Mouse (Mus musculus): ENCODE data around the gene Taf8. TPM values are rescaled to one million over a fixed set of nuclear protein-coding genes. Genes with fewer than 3 reads are reported as not detected.

The Taf8 gene
- total RNA-seq, 1 experiment, result 40.0 TPM

DNA sequence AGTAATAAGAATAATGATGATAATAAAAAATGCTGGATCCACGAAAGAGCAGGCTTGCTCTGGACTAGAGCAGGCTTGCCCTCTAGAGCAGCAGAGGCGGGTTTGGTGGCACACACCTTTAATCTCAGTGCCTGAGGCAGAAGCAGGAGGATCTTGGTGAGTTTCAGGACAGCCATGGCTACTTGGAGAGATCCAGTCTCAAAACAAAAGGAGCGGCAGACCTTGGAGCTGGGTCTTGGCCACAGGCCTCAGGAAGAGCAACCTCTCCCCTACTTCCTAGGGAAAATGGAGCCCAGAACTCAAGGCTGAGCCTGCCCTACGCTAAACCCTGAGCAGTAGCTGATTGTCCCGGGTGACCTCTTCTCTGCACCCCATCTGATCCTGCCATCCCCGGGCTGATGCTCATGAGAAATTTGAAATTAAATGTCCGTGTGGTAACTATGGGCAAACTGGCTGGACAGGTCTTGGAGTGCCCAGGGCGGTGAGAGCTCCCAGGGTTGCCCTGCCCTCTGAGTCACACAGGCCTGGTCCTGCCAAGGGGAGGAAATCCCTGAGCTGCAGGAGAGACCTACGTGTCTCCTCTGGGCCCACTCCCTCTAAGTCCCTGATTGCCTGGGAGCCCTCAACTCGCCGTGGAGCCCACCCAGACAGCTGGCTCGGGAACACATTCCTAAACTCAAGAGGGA lies 51.1 kb downstream of the Taf8 start:
- peak overlapping the region; percentile 28; the same call in 1 of the 2 replicates for H3K27ac ChIP-seq (ENCODE audit: insufficient read depth, low read depth, low read length, poor library complexity, severe bottlenecking)
- H3K4me3 ChIP-seq (ENCODE audit: insufficient read depth in 1 of 2, low read depth in 1 of 2, low read length in 2 of 2, poor library complexity in 1 of 2, severe bottlenecking in 1 of 2), result 0 out of 4 replicates have a peak overlapping the region, but pooled peaks of 1 of the 2 experiments have one; percentile 15
- in situ Hi-C loops (cut with MboI; ENCODE audit: low sequenced_read_pairs in 2 of 2, unreplicated experiment in 2 of 2), result no loop called here
- H3K4me1 ChIP-seq (ENCODE audit: control insufficient read depth in 2 of 2, insufficient read depth in 2 of 2, low read length in 2 of 2, poor library complexity in 1 of 2), result peaks cover 9 to 48% of the 10 kb centered on the region in 2 experiments; a peak in 3 of 4 replicates
- peak overlapping the region; percentile 20; the same call in 1 of the 2 replicates for H3K9ac ChIP-seq (ENCODE audit: insufficient read depth, low read depth, low read length, poor library complexity, severe bottlenecking)
- TF ChIP-seq HCFC1 (IDR thresholded peaks at IDR 0.05; ENCODE audit: borderline replicate concordance, insufficient read depth, low read length) (no peak), CHD2 (IDR thresholded peaks at IDR 0.05; ENCODE audit: low read depth, low read length) (no peak), MAFK (IDR thresholded peaks at IDR 0.05; ENCODE audit: insufficient read depth, low read depth, low read length) (no peak), ZNF384 (IDR thresholded peaks at IDR 0.05; ENCODE audit: low read depth, low read length) (no peak), ZC3H11A (IDR thresholded peaks at IDR 0.05; ENCODE audit: borderline replicate concordance, low read depth, low read length) (no peak)
- no peak for DNase-seq (ENCODE audit: low read depth, low spot score)
- H3K9me3 ChIP-seq (ENCODE audit: control insufficient read depth, insufficient read depth, low read depth, low read length), result no peaks in the 10 kb centered on the region
- no peaks in the 10 kb centered on the region for H3K36me3 ChIP-seq (ENCODE audit: control insufficient read depth, insufficient read depth, low read length, poor library complexity, severe bottlenecking)

DNA sequence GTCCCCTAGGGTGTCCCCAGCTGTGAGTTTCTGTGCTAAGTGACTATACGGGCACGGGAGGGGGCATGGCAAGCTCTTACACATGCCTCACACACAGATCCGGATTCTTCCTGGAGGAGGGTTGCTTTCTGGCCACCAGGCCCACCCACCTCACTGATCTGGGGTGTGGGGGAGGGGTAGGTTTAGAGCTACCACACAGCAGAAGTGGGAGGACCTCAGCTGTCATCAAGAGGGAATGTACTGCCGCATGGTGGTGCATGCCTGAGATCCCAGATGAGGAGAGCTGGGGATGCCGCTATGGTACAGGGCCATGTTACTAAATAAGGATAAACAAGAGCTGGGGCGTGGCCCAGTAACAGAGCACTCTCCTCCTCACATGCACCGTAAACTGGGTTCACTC lies 51.9 kb downstream of the Taf8 start:
- no peak for DNase-seq (ENCODE audit: low read depth, low spot score)
- Histone ChIP-seq H3K9me3 (ENCODE audit: control insufficient read depth, insufficient read depth, low read depth, low read length) (no peaks in the 10 kb centered on the region), H3K27ac (ENCODE audit: insufficient read depth, low read depth, low read length, poor library complexity, severe bottlenecking) (no peak overlapping the region), H3K36me3 (ENCODE audit: control insufficient read depth, insufficient read depth, low read length, poor library complexity, severe bottlenecking) (no peaks in the 10 kb centered on the region), H3K9ac (ENCODE audit: insufficient read depth, low read depth, low read length, poor library complexity, severe bottlenecking) (no peak overlapping the region), H3K4me1 (ENCODE audit: control insufficient read depth in 2 of 2, insufficient read depth in 2 of 2, low read length in 2 of 2, poor library complexity in 1 of 2) (peaks cover 9 to 50% of the 10 kb centered on the region in 2 experiments; a peak in 3 of 4 replicates), H3K4me3 (ENCODE audit: insufficient read depth in 1 of 2, low read depth in 1 of 2, low read length in 2 of 2, poor library complexity in 1 of 2, severe bottlenecking in 1 of 2) (no peak overlapping the region)
- TF ChIP-seq HCFC1 (IDR thresholded peaks at IDR 0.05; ENCODE audit: borderline replicate concordance, insufficient read depth, low read length) (no peak), CHD2 (IDR thresholded peaks at IDR 0.05; ENCODE audit: low read depth, low read length) (no peak), MAFK (IDR thresholded peaks at IDR 0.05; ENCODE audit: insufficient read depth, low read depth, low read length) (no peak), ZNF384 (IDR thresholded peaks at IDR 0.05; ENCODE audit: low read depth, low read length) (no peak), ZC3H11A (IDR thresholded peaks at IDR 0.05; ENCODE audit: borderline replicate concordance, low read depth, low read length) (no peak)
- in situ Hi-C loops (cut with MboI; ENCODE audit: low sequenced_read_pairs in 2 of 2, unreplicated experiment in 2 of 2), result no loop called here

DNA sequence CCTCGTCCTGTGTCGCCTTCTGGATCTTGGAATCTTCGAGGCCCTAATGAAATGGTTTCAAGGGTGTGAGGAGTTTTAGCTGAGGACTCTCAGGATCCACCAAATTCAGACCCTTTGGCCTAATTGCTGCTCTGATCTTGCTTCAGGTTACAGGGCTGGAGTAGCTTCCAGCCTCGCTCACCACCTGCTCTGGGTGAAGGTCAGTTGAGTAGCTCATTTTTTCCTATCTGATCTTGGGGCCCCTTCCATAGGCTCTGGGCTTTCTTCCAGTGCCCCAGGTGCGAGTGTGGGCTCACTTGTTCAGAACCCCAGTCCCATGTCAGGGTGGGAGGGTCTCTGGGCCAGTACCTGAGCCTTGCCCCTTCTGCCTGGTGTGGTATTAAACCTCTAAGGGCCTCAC lies 52.7 kb downstream of the Taf8 start:
- peak overlapping the region; percentile 8; the same call in 1 of the 2 replicates for H3K27ac ChIP-seq (ENCODE audit: insufficient read depth, low read depth, low read length, poor library complexity, severe bottlenecking)
- no peaks in the 10 kb centered on the region for H3K36me3 ChIP-seq (ENCODE audit: control insufficient read depth, insufficient read depth, low read length, poor library complexity, severe bottlenecking)
- TF ChIP-seq ZC3H11A (IDR thresholded peaks at IDR 0.05; ENCODE audit: borderline replicate concordance, low read depth, low read length) (no peak), HCFC1 (IDR thresholded peaks at IDR 0.05; ENCODE audit: borderline replicate concordance, insufficient read depth, low read length) (no peak), ZNF384 (IDR thresholded peaks at IDR 0.05; ENCODE audit: low read depth, low read length) (no peak), CHD2 (IDR thresholded peaks at IDR 0.05; ENCODE audit: low read depth, low read length) (no peak), MAFK (IDR thresholded peaks at IDR 0.05; ENCODE audit: insufficient read depth, low read depth, low read length) (no peak)
- DNase-seq (ENCODE audit: low read depth, low spot score), result no peak
- H3K9me3 ChIP-seq (ENCODE audit: control insufficient read depth, insufficient read depth, low read depth, low read length), result no peaks in the 10 kb centered on the region
- H3K4me1 ChIP-seq (ENCODE audit: control insufficient read depth in 2 of 2, insufficient read depth in 2 of 2, low read length in 2 of 2, poor library complexity in 1 of 2), result peaks cover 9 to 50% of the 10 kb centered on the region in 2 experiments; a peak in 3 of 4 replicates
- in situ Hi-C loops (cut with MboI; ENCODE audit: low sequenced_read_pairs in 2 of 2, unreplicated experiment in 2 of 2), result no loop called here
- no peak overlapping the region for H3K9ac ChIP-seq (ENCODE audit: insufficient read depth, low read depth, low read length, poor library complexity, severe bottlenecking)
- H3K4me3 ChIP-seq (ENCODE audit: insufficient read depth in 1 of 2, low read depth in 1 of 2, low read length in 2 of 2, poor library complexity in 1 of 2, severe bottlenecking in 1 of 2), result no peak overlapping the region

DNA sequence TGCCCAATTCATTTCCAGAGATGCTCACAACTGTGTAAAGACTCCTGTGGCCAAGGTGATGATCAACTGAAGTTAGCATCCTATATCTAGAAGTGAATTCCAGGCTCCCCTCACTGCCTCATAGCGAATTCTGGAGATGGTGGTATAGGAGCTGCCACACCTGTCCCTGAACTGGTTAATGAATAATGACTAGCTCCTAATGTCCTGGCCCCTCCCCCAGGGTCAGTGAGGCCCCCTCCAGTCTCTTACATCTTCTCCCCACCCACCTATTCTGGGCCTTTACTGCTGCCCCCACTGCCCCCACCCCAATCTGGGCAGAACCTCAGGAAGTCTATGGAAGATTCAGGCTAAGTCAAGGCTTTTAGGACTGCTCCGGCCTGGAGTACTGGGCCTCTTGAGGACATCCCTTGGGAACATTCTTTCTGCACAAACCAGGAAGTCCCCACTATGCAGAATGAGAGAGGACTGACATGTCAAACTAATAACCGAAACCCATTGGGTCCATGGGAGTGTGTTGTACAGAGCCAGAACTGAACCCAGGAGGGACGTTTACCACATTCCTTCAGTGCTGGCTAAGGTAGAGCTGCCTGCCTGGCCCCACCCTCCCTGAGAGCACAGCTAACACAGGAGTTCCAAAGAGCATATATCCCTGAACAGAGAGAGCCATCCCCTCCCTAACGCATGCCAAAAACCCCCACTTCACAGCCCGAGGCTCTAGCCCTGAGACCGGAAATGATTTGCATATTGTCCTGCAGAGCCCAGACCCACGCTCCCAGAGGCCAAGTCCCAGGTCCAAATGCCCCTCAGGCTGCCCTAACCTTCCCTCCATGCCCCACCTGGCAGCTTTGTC lies 53.3 kb downstream of the Taf8 start:
- Histone ChIP-seq H3K4me1 (ENCODE audit: control insufficient read depth in 2 of 2, insufficient read depth in 2 of 2, low read length in 2 of 2, poor library complexity in 1 of 2) (peaks cover 9 to 50% of the 10 kb centered on the region in 2 experiments; a peak in 3 of 4 replicates), H3K4me3 (ENCODE audit: insufficient read depth in 1 of 2, low read depth in 1 of 2, low read length in 2 of 2, poor library complexity in 1 of 2, severe bottlenecking in 1 of 2) (no peak overlapping the region), H3K9ac (ENCODE audit: insufficient read depth, low read depth, low read length, poor library complexity, severe bottlenecking) (no peak overlapping the region), H3K36me3 (ENCODE audit: control insufficient read depth, insufficient read depth, low read length, poor library complexity, severe bottlenecking) (no peaks in the 10 kb centered on the region), H3K27ac (ENCODE audit: insufficient read depth, low read depth, low read length, poor library complexity, severe bottlenecking) (peak overlapping the region; percentile 8; the same call in 1 of the 2 replicates), H3K9me3 (ENCODE audit: control insufficient read depth, insufficient read depth, low read depth, low read length) (no peaks in the 10 kb centered on the region)
- TF ChIP-seq MAFK (IDR thresholded peaks at IDR 0.05; ENCODE audit: insufficient read depth, low read depth, low read length) (no peak), HCFC1 (IDR thresholded peaks at IDR 0.05; ENCODE audit: borderline replicate concordance, insufficient read depth, low read length) (no peak), ZNF384 (IDR thresholded peaks at IDR 0.05; ENCODE audit: low read depth, low read length) (no peak), ZC3H11A (IDR thresholded peaks at IDR 0.05; ENCODE audit: borderline replicate concordance, low read depth, low read length) (no peak)
- no peak for DNase-seq (ENCODE audit: low read depth, low spot score)
- in situ Hi-C loops (cut with MboI; ENCODE audit: low sequenced_read_pairs in 2 of 2, unreplicated experiment in 2 of 2), result no loop called here

Measured in ES-E14 (cell line).